Mouse (Mus musculus): ENCODE data around the gene Spats2. TPM values are rescaled to one million over a fixed set of nuclear protein-coding genes. Genes with fewer than 3 reads are reported as not detected.

Gene Spats2
- polyA plus RNA-seq, 1 experiment from 2014 or later, result 34.2 TPM

DNA sequence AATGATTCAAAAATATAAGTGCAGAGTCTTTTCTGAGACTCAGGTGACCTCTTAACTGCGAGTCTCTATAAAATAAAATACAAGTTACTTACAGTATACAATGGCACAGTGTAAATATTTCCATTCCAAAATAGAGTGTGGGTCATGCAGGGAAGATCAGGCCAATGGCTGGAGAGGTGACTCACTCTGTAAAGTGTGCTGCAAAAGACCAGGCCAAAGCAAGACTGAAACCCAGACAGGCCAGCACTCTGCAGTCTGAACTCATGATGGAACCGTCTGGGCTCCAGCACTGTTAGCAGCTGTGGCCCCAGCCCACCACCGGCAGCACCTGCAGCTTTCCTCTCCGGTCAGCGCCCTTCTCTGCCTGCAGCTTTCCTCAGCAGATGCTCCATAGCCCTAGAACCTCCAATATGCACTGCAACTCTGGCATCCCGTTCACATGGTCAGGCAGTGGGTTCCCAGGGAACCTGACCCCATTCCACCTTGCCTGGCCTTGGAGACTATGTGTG is 129.6 kb downstream of the Spats2 start:
- H3K27me3 ChIP-seq (ENCODE audit: control insufficient read depth, insufficient read depth, low read length), result no peaks in the 10 kb centered on the region
- 78% methylated on average over 6 of the region's 6 CpGs for WGBS
- no peak overlapping the region for H3K4me3 ChIP-seq (ENCODE audit: low read depth, low read length)
- no peak for ATAC-seq (ENCODE audit: insufficient number of reproducible peaks, insufficient read depth, low FRiP score, low read depth)
- no peak overlapping the region for H3K4me2 ChIP-seq (replicated peaks; ENCODE audit: low read depth, low read length)
- H3K36me3 ChIP-seq (ENCODE audit: control insufficient read depth, insufficient read depth, low read length), result no peaks in the 10 kb centered on the region
- no peak overlapping the region for H3K9ac ChIP-seq (replicated peaks; ENCODE audit: low read depth, low read length)
- no peaks in the 10 kb centered on the region for H3K9me3 ChIP-seq (ENCODE audit: control insufficient read depth, low read depth, low read length)
- H3K4me1 ChIP-seq (ENCODE audit: control insufficient read depth, insufficient read depth, low read length), result no peaks in the 10 kb centered on the region
- H3K27ac ChIP-seq (ENCODE audit: low read length), result no peak overlapping the region

DNA sequence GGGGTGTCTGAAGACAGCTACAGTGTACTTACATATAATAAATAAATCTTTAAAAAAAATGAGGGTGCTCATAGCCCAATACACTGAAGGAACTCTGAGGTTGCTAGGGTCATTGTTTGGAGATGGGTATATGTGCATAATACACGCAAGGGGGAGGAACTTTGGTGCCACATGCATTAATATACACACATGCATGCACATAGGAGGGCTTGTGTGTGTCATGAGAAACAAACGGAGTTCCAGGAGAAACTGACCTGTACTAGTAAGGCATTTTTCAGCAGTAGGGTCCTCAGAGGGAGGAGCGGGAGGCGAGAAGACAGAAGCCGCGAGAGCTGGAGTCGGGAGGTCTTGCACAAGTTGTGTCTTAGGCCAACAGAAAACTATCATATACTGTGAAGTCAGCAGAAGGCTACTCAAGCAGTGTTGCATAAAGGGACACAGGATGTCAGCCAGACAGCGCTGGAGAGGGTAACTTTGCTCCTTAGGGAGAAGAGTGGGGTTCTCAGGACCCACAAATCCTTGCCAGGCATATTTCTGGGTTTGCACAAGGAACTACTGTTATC is 133.5 kb downstream of the Spats2 start:
- Histone ChIP-seq H3K36me3 (ENCODE audit: control insufficient read depth, insufficient read depth, low read length) (no peaks in the 10 kb centered on the region), H3K4me3 (ENCODE audit: low read depth, low read length) (no peak overlapping the region), H3K4me2 (replicated peaks; ENCODE audit: low read depth, low read length) (peak overlapping the region; percentile 35), H3K9ac (replicated peaks; ENCODE audit: low read depth, low read length) (no peak overlapping the region), H3K9me3 (ENCODE audit: control insufficient read depth, low read depth, low read length) (no peaks in the 10 kb centered on the region), H3K27ac (ENCODE audit: low read length) (peak overlapping the region; percentile 63), H3K4me1 (ENCODE audit: control insufficient read depth, insufficient read depth, low read length) (no peaks in the 10 kb centered on the region), H3K27me3 (ENCODE audit: control insufficient read depth, insufficient read depth, low read length) (no peaks in the 10 kb centered on the region)
- 50% methylated on average over 8 of the region's 8 CpGs for WGBS
- peak; percentile 60; the same call in 1 of the 2 replicates for ATAC-seq (ENCODE audit: insufficient number of reproducible peaks, insufficient read depth, low FRiP score, low read depth)

DNA sequence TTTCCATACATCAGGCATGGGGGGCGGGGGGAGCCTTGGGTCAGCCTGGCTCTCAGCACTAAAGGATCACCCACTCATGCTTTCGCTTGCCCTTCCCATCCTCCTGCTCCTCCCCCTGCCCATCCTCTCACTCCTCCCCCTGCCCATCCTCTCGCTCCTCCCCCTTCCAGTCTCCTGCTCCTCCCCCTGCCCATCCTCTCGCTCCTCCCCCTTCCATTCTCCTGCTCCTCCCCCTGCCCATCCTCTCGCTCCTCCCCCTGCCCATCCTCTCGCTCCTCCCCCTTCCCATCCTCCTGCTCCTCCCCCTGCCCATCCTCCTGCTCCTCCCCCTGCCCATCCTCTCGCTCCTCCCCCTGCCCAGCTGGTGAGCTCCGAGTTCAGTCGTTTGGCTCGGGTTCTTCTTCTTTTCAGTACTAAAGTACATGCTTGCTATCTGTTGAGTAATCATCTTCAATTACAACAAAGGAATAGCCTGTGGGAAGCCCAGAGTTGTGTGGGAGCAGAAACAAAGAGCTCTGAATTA is 134.1 kb downstream of the Spats2 start:
- 3% methylated on average over 8 of the region's 10 CpGs for WGBS
- Histone ChIP-seq H3K36me3 (ENCODE audit: control insufficient read depth, insufficient read depth, low read length) (no peaks in the 10 kb centered on the region), H3K4me3 (ENCODE audit: low read depth, low read length) (no peak overlapping the region), H3K9me3 (ENCODE audit: control insufficient read depth, low read depth, low read length) (no peaks in the 10 kb centered on the region), H3K4me1 (ENCODE audit: control insufficient read depth, insufficient read depth, low read length) (no peaks in the 10 kb centered on the region), H3K9ac (replicated peaks; ENCODE audit: low read depth, low read length) (no peak overlapping the region), H3K27me3 (ENCODE audit: control insufficient read depth, insufficient read depth, low read length) (no peaks in the 10 kb centered on the region), H3K4me2 (replicated peaks; ENCODE audit: low read depth, low read length) (peak overlapping the region; percentile 35), H3K27ac (ENCODE audit: low read length) (peak overlapping the region; percentile 63)
- ATAC-seq (ENCODE audit: insufficient number of reproducible peaks, insufficient read depth, low FRiP score, low read depth), result peak; percentile 56; the same call in 1 of the 2 replicates

DNA sequence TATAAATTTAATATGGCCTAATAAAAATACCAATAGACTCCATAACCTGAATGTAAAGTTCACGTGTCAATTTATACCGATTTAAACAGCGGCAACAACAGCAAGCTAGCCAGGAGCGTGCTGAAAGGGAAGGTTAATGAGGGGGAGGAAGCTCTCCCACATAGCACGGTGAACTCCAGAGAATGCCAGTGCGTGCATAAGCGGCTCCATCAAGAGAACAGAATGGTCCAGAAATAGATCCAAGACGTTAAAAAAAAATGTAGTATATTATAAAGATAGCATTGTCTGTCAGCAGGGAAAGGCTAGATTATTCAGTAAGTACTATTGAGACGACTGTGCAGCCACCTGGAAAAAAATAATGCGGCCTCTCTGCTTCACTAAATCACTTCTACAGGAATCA is 137.0 kb downstream of the Spats2 start:
- H3K27ac ChIP-seq (ENCODE audit: low read length), result no peak overlapping the region
- H3K27me3 ChIP-seq (ENCODE audit: control insufficient read depth, insufficient read depth, low read length), result no peaks in the 10 kb centered on the region
- H3K36me3 ChIP-seq (ENCODE audit: control insufficient read depth, insufficient read depth, low read length), result no peaks in the 10 kb centered on the region
- no peaks in the 10 kb centered on the region for H3K4me1 ChIP-seq (ENCODE audit: control insufficient read depth, insufficient read depth, low read length)
- 61% methylated on average over 10 of the region's 10 CpGs for WGBS
- no peak overlapping the region for H3K9ac ChIP-seq (replicated peaks; ENCODE audit: low read depth, low read length)
- no peak overlapping the region for H3K4me3 ChIP-seq (ENCODE audit: low read depth, low read length)
- no peak overlapping the region for H3K4me2 ChIP-seq (replicated peaks; ENCODE audit: low read depth, low read length)
- no peaks in the 10 kb centered on the region for H3K9me3 ChIP-seq (ENCODE audit: control insufficient read depth, low read depth, low read length)
- ATAC-seq (ENCODE audit: insufficient number of reproducible peaks, insufficient read depth, low FRiP score, low read depth), result no peak

Small RNA genes lying within 50 kb of the gene (microRNA-seq; reads per million reads assigned to microRNA genes)
- gene Mir6960, result 0.78 reads per million

Other genes starting within 250 kb of the Spats2 start
- gene Rhebl1, start 231.4 kb upstream of the Spats2 start, polyA plus RNA-seq (2014; fragmentation: Nextera tagmentation; extraction: Ambion mirVana), result 8.1 and 9.9 TPM in 2 replicates
- gene Dhh, start 227.4 kb upstream of the Spats2 start, polyA plus RNA-seq (2014; fragmentation: Nextera tagmentation; extraction: Ambion mirVana), result 0.65 and 0.77 TPM in 2 replicates
- gene Lmbr1l, start 207.7 kb upstream of the Spats2 start, polyA plus RNA-seq (2014; fragmentation: Nextera tagmentation; extraction: Ambion mirVana), result 5.1 and 8.8 TPM in 2 replicates
- gene Tuba1b, start 191.4 kb upstream of the Spats2 start, polyA plus RNA-seq (2014; fragmentation: Nextera tagmentation; extraction: Ambion mirVana), result 1,548 and 1,685 TPM in 2 replicates
- gene Gm49450, start 172.4 kb upstream of the Spats2 start, polyA plus RNA-seq (2014; fragmentation: Nextera tagmentation; extraction: Ambion mirVana), result not detected in 2 replicates
- gene Tuba1a, start 172.2 kb upstream of the Spats2 start, polyA plus RNA-seq (2014; fragmentation: Nextera tagmentation; extraction: Ambion mirVana), result 1,231 and 1,258 TPM in 2 replicates
- 191 and 203 TPM in 2 replicates for gene Tuba1c, start 96.0 kb upstream of the Spats2 start, polyA plus RNA-seq (2014; fragmentation: Nextera tagmentation; extraction: Ambion mirVana)
- 31.1 and 38.9 TPM in 2 replicates for gene Prph, start 70.7 kb upstream of the Spats2 start, polyA plus RNA-seq (2014; fragmentation: Nextera tagmentation; extraction: Ambion mirVana)
- 22.7 and 24.6 TPM in 2 replicates for gene Troap, start 51.3 kb upstream of the Spats2 start, polyA plus RNA-seq (2014; fragmentation: Nextera tagmentation; extraction: Ambion mirVana)
- gene C1ql4, start 38.1 kb upstream of the Spats2 start, polyA plus RNA-seq (2014; fragmentation: Nextera tagmentation; extraction: Ambion mirVana), result 0.22 TPM in 1 of 2 replicates, not detected in the other
- 9.3 and 11.0 TPM in 2 replicates for gene Dnajc22, start 32.7 kb upstream of the Spats2 start, polyA plus RNA-seq (2014; fragmentation: Nextera tagmentation; extraction: Ambion mirVana)
- 0.73 and 1.7 TPM in 2 replicates for gene Kcnh3, start 98.9 kb downstream of the Spats2 start, polyA plus RNA-seq (2014; fragmentation: Nextera tagmentation; extraction: Ambion mirVana)
- 141 and 145 TPM in 2 replicates for gene Mcrs1, start 126.0 kb downstream of the Spats2 start, polyA plus RNA-seq (2014; fragmentation: Nextera tagmentation; extraction: Ambion mirVana)
- 57.3 and 57.5 TPM in 2 replicates for gene Prpf40b, start 169.2 kb downstream of the Spats2 start, polyA plus RNA-seq (2014; fragmentation: Nextera tagmentation; extraction: Ambion mirVana)
- 0.13 TPM in 1 of 2 replicates, not detected in the other for gene Fam186b, start 170.0 kb downstream of the Spats2 start, polyA plus RNA-seq (2014; fragmentation: Nextera tagmentation; extraction: Ambion mirVana)
- gene Fmnl3, start 244.6 kb downstream of the Spats2 start, polyA plus RNA-seq (2014; fragmentation: Nextera tagmentation; extraction: Ambion mirVana), result 21.5 and 23.1 TPM in 2 replicates

Data from stomach, embryonic 14.5 days (tissue).